Mouse (Mus musculus) activated CD4-positive, CD25-positive, alpha-beta regulatory T cell, adult 4 months (primary cell): Measurements from ENCODE around the gene Oser1. TPM values are rescaled to one million over a fixed set of nuclear protein-coding genes. Genes with fewer than 3 reads are reported as not detected.

Source experiments
- ATAC-seq: one replicate; pipeline ENCODE4 v1.8.0; 2017
- polyA plus RNA-seq, 2 experiments: library from polyadenylated mRNA; unstranded; fragments of 100-300 nt; shearing (Covaris generic); gene quantifications; one replicate each; pipeline ENCODE4 v1.2.1; 2017

Gene Oser1
- polyA plus RNA-seq, 2 experiments from 2014 or later, result 107 to 116 TPM

GRCm38 (mm10) chr2:163399222-163399621 lies 25.3 kb downstream of the Oser1 start:
- ATAC-seq, result no peak

DNA sequence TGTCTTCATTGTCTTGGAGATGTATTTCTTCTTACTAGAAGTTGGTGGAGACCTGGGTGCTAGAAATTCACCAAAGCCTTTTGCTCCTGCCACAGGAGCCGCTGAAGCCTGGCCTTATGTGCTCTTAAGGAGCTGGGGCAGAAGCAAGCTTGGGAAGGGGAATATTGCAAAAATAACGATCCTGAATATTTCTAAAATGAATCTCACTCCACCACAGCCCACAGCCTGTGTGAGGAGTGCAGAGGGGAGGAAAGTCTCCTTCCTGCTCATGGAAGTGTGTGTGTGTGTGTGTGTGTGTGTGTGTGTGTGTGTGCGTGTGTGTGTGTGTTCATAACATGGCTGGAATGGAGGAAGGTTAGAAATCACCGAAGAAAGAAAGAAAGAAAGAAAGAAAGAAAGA lies 25.7 kb downstream of the Oser1 start:
- ATAC-seq, result no peak

GRCm38 (mm10) chr2:163397905-163398304 lies 26.6 kb downstream of the Oser1 start, which contains the start of gene Jph2:
Gene Jph2 (minus strand): TSS chr2:163397993.
- ATAC-seq, result no peak

DNA sequence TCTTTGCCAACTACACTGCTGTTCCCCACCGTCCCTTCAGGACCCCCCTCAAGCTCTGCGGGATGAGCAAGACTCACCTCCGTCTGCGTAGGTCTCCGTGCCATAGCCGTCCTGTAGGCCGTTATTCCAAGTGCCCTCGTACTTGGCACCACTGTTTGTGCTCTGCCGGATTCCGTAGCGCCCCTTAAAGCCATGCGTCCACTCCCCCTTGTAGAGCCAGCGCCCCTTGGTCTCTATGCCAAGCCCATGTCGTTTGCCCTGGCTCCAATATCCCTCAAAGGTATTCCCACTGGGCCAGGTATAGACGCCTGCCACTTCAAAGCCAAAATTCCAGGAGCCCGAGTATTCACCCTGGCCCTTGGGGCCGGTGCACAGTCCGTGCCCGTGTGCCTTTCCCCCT lies 27.4 kb downstream of the Oser1 start:
- no peak for ATAC-seq

- no peak for ATAC-seq
Observed at GRCm38 (mm10) chr2:163394977-163395376, 29.5 kb downstream of the Oser1 start.

- ATAC-seq, result no peak
Observed at GRCm38 (mm10) chr2:163393976-163394375, 30.5 kb downstream of the Oser1 start.

DNA sequence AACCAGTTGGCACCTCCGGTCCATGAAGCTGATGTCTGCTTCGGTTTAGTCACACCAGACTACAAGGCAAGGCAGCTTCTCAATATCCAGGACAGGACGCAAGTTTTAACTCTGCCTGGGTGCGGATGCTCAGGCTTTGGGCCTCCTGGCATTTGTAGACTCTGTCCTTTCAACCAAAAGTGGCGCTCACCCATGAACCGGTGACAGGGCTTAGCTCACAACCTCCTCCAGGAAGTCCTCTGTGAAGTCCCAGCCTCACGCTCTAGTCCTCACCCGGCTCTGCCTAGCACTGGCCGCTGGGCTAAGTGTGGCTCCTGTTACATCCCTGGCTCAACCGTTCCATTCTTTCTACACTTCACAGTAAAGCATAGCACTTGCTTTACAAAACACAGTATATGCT lies 31.3 kb downstream of the Oser1 start:
- no peak for ATAC-seq

DNA sequence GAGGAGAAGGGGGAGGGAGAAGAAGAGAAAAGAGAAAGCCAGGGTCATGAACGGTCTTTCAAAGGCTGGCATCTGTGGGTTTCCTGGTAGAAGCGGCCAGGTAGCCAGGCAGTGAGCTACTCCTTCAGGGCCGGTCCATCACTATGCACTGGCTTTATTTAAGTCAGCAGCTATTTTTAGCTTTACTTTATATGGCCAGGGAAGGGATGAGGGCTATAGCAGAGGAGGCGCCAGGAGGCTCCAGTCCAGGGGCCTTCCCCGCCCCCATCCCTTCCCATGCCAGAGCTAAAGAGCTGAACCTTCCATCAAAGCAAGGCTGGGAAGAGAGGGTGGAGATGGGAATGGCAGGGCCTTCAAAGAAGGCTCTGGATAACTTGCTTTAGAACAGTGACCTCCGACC lies 32.1 kb downstream of the Oser1 start:
- no peak for ATAC-seq

DNA sequence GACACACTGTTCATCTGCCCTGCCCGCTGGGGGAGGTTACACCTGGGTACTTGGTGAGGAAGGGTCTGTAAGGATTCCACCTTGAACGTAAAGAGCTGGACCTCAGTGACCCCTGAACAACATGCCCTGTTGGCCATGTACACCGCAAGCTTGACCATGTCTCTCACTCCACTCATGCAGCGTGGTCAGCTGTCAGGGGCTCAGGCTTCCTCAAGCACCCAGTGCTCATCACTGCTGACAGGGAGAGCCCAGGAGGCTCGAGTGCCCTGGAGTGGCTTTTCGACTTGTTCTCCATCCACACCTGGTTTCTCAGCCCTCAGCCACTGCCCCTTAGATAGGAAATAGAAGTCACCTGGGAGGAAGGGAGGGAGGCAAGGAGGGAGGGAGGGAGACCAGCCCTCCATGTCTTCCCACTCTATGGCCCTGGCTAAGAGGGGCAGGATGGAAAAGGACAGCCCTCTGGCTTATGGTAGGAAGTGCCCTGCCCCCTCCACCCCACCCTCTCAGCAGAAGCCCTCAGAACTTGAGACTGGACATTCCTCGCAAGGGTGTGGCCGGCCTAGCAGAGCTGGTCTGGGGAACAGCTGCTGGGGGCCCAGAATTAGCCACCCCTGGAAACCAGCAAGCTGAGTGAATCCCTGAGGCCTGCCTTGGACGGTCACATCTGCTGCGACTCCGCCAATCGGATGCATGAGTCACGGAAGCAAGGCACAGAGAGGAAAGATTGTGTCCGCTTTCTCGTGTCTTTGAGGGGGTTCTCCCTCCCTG lies 37.9 kb downstream of the Oser1 start:
- ATAC-seq, result no peak

DNA sequence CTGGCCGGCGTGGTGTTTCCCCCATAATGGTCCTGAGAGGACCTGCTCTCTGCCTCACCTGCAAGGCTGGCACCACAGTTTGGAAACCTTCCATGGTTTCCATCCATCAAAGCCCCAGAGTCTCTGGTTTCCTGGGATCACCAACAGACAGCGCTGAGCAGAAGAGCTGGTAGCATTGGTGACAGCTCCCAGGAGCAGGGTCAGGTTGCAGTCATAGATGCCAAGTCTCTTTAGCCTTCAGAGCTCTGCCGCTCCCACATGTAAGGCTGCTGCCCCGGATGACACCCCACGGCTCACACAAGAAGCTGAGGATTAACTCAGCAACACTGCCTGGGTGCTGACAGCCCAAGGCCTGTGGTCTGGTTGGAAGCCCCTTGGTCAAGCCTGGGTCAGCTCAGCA lies 39.4 kb downstream of the Oser1 start:
- no peak for ATAC-seq

DNA sequence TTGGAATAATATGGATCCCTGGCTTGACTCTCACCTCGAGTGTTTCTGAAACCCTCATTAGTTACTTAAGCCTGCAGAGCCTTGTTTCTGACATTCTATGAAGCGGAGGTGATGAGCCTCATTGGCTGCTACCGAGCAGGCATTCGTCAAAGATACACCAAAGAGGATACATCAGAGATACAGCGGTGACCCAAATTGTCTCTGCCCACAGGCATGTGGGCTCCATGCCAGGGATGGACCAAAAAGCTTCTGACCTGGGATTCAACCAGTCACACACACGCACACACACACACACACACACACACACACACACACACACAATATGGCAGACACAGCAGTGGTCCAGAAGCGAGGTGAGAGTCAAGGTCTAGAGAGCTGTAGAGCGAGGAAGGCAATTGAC lies 43.3 kb downstream of the Oser1 start:
- no peak for ATAC-seq

DNA sequence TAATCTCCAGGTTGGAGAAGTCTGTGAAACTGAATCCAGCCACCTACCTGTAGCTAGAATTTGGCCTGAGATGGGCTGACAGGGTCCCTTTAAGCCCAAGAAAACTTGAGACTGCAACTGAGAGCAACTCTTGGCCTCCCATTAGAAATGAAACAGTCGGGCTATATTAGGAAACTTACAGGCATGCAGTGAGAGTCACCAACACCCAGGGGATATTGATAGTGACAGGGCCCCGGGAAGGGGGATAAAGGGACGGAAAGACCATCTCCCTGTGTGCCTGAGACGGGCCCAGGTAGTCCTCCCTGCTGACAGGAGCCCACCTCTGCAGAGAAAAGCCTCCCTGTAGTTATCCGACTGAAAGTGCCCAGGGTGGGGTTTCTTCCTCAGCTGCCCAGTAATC lies 45.1 kb downstream of the Oser1 start:
- no peak for ATAC-seq

GRCm38 (mm10) chr2:163376082-163376481 lies 48.4 kb downstream of the Oser1 start:
- ATAC-seq, result no peak

DNA sequence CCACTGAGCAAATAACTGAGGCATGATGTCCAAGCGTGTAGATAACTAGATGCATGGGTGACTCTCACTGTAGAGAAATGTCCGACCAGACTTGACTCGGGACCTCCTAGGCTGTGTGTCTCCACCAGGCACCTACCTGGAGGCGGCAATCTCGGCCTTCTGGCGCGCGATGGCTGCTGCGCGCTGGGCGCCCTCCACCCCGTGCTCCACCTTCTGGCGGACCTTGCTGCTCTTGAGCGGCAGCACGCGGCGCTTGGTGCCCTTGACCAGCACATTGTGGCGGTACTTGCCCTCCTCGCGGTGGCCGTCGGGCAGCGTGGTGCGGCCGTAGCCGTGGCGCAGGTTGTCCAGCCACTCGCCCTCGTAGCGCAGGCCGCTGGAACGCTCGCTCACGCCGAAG lies 49.0 kb downstream of the Oser1 start:
- no peak for ATAC-seq

- ATAC-seq, result no peak
Observed at GRCm38 (mm10) chr2:163372627-163373026, 51.9 kb downstream of the Oser1 start.

DNA sequence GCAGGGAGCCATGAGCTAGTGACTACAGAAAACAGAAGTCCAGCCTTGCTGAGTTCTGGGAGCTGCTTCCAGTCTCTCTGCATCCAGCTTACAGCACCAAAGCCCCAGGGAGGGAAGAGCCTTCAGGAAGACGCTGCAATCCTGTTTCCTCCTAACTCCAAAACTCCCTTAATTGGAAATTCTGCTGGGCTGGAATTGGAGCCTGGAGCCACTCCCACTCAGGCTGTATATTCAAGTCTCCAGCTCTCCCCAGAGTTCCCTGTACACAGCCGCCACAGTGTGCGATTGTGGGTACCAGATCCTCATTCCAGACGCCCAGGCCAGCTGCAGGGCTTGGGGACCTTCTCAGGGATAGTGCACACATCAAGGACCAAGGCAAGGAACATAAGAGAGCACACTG lies 54.3 kb downstream of the Oser1 start:
- ATAC-seq, result no peak

DNA sequence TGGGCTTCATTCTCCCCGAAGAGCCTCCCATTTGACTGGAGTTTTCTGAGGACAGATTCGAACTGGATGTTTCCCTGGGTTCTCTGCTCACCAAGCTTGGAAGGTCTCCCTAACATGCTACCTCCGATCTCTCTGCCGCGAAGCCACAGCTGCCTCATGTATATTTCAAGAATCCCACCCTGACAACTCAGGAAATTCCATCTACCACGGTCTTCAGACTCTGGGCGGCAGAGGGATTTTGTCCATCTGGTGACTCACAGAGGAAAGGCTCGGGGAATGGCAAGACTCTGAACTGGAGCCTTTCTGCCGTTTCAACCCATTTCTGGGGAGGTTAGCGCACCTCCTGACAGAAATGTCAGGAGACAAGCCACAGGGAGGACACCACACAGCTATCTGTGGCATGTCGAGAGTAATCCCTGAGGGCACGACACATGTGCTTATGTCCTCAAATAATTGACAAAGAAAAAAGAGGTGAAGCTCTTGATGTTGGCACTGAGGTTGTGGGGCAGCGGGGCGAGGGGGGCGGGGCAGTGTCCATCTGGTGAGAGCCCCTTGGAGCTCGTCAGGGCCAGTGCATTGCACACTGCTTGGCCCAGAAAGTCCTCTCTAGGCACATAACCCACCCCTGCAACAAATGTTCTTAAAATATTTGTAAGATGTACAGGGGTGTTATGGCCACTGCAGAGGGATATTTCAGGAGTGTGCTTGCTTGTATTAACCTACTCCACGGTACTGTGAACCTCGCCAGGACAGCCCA lies 59.5 kb downstream of the Oser1 start:
- no peak for ATAC-seq

- no peak for ATAC-seq
Observed at GRCm38 (mm10) chr2:163362940-163363921, 61.3 kb downstream of the Oser1 start.

DNA sequence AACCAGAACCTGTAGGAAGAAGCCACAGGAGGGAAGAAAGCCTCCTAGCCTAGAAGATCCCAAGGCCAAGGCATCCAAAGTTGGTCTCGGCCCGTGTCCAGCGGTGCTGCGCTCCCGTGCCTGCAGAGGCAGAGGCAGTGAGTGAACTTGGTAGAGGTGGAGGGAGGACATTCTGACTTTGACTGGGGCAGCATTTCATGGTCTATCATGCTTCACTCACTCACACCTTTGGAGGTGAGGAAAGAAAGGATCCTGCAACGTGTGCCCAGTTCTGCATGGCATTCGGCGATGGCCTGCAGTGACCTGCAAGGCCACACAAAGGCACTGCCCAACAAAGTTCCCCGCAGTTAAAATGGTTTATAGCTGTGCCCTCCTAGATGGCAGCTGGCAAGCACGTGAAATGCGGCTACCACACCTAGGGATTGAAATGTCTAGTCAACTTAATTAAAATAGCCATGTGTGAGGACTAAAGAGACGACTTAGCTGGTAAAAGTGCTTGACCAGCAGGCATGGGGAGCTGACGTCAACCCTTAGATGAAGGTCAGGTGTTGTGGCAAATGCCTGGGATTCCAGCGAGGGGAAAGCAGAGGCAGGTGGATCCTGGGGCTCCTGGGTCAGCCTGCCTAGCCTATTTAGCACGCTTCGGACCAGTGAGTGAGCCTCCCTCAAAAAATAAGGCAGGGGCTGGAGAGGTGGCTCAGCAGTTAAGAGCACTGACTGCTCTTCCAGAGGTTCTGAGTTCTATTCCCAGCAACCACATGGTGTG lies 63.5 kb downstream of the Oser1 start:
- no peak for ATAC-seq

DNA sequence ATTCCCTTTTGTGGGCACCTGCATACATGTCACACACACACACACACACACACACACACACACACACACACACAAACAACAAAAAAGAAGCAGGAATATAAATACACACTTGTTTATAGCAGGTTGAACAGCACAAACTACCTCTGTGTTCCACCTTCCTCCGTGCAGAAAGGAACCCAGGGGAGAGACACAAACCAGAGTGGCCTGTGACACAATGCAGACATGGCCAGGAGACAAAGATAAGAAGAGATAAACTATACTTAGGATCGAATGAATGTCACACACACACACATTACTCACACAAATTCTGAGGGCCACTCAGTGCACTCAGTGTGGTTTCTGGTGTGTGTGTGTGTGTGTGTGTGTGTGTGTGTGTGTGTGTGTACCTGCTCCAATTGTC lies 65.2 kb downstream of the Oser1 start:
- no peak for ATAC-seq

GRCm38 (mm10) chr2:163358662-163359061 lies 65.8 kb downstream of the Oser1 start:
- ATAC-seq, result no peak
